Mouse (Mus musculus): ENCODE results near the gene Myo19.
A peak's percentile ranks its signal among the peaks of the same experiment; 100 is the strongest.

DNA sequence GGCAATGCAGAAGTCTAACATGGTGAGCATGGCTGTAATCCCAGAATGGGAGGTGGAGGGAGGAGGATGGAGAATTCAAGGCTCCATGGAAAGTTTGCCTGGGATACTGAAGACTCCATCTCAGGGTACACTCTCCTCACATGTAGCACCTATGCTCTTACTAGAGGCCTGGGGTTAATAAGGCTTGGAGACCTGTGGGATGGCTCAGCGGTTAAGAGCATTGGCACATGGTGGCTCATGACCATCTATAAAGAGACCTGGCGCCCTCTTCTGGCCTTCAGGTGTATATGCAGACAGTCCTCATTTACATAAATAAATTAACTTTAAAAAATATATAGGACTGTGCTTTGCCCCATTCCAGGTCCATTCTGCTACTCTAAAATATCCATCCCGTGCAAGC is 39.3 kb downstream of the Myo19 start:
- peak; percentile 68 for TF ChIP-seq CTCF (conservative IDR thresholded peaks at IDR 0.05; ENCODE audit: low read length)
- TF ChIP-seq POU5F1 (IDR thresholded peaks at IDR 0.05; ENCODE audit: borderline replicate concordance, low read length), result no peak
- no peak for TF ChIP-seq NANOG (IDR thresholded peaks at IDR 0.05; ENCODE audit: borderline replicate concordance, low read length)

All from E14TG2a.4 (cell line).